Mouse (Mus musculus) mammary gland, adult 2 months (tissue): ENCODE measurements around the gene Amy1. TPM values are rescaled to one million over a fixed set of nuclear protein-coding genes. Genes with fewer than 3 reads are reported as not detected.

Source experiments
- polyA plus RNA-seq: library from polyadenylated mRNA; depleted of rRNA; stranded (reverse); fragments of >200 nt; gene quantifications from 2 replicates; pipeline ENCODE4 v1.2.3, GENCODE M21; 2012; ENCODE audit warnings: low replicate concordance; rRNA removed

Gene Amy1
- polyA plus RNA-seq: 22.2 and 79.2 TPM in 2 replicates

GRCm38 (mm10) chr3:113606599-113606998 is at the start of gene Amy1:
Gene Amy1, minus strand, starts transcription at chr3:113606699.

GRCm38 (mm10) chr3:113629606-113630359 is 23.3 kb upstream of the Amy1 start, which contains the start of gene Rnpc3:
Gene Rnpc3, minus strand, starts transcription at chr3:113630149.

GRCm38 (mm10) chr3:113532328-113532727 is 74.2 kb downstream of the Amy1 start, which contains the start of gene Amy2a1:
Gene Amy2a1, minus strand, starts transcription at chr3:113532428.

Other genes starting within 250 kb of the Amy1 start
- not detected in 2 replicates for gene Amy2a1, start 74.3 kb downstream of the Amy1 start, polyA plus RNA-seq
- 7.6 and 16.7 TPM in 2 replicates for gene Rnpc3, start 23.4 kb upstream of the Amy1 start, polyA plus RNA-seq